Mouse (Mus musculus) bone marrow macrophage, adult 2 months (primary cell): ENCODE measurements at regions not wholly inside any gene's neighbourhood (a gene's known extent, or its start where the extent isn't known, plus 50 kb on each side); places are given as distances from the start of the nearest gene placed in this dataset.

Source experiments
- CTCF ChIP-seq: IDR thresholded peaks from 2 replicates; pipeline ENCODE4 v1.5.1; 2012; ENCODE audit warnings: low read depth, mild to moderate bottlenecking, low read length, moderate library complexity
- POLR2A ChIP-seq: IDR thresholded peaks from 2 replicates; pipeline ENCODE4 v1.6.1; 2012; ENCODE audit warnings: mild to moderate bottlenecking, low read depth, low read length, borderline replicate concordance

DNA sequence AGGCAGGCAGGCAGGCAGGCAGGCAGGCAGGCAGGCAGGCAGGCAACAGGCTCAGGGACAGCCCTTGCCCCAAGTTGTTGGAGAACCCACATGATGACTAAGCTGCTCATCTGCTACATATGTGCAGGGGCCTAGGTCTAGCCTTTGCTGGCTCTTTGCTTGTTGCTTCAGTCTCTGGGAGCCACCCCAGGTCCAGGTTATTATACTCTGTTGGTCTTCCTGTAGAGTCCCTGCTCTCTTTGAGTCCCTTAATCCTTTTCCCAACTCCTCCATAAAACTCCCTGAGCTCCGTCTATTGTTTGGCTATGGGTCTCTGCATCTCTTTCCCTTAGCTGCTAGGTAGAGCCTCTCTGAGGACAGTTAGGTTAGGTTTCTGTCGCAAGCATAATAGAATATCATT is 189.8 kb upstream of the Gm5148 start:
- TF ChIP-seq POLR2A: no peak
- TF ChIP-seq CTCF: no peak
